Mouse (Mus musculus) myocyte (in vitro differentiated cells): ENCODE measurements at regions not wholly inside any gene's neighbourhood (a gene's known extent, or its start where the extent isn't known, plus 50 kb on each side); places are given as distances from the start of the nearest gene placed in this dataset.

Experiments
- MYOD1 ChIP-seq, 3 experiments: IDR thresholded peaks; one replicate each; pipeline ENCODE4 v1.6.1; 2011; ENCODE audit warnings: control low read depth in 2 of 3, low read depth in 2 of 3, mild to moderate bottlenecking in 2 of 3, moderate library complexity in 1 of 3; ENCODE audit not compliant: insufficient read length in 2 of 3, control insufficient read depth in 1 of 3
- POLR2A ChIP-seq: IDR thresholded peaks from one replicate; pipeline ENCODE4 v1.6.1; 2011; ENCODE audit warnings: low read depth, mild to moderate bottlenecking, control low read depth, moderate library complexity; ENCODE audit not compliant: insufficient read length
- USF1 ChIP-seq: IDR thresholded peaks from one replicate; pipeline ENCODE4 v1.6.1; 2011; ENCODE audit warnings: low read depth, mild to moderate bottlenecking, control low read depth, moderate library complexity

DNA sequence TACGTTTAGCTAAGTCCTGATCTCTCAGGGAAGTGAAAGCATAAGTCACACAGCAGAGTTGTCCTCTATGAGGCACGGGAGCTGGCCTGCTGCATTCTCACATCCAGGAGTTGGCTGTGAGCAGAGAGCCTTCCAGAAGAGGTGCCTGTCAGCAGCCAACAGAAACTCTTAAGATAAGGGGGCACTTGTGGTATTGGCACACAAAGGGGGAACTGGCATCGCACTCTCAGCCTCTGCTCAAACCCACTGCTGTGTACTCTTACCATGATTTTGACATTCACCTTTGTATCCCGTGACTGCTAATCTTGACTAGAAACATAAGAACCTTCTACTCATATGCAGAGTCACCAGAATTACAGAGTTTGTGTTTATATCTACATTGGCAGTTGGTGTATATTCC, 56.9 kb upstream of the Gm6993 start:
- TF ChIP-seq USF1 (no peak), POLR2A (no peak), MYOD1 (IDR thresholded peaks at IDR 0.05; ENCODE audit: control insufficient read depth in 1 of 3, insufficient read length in 2 of 3, low read depth in 2 of 3) (no peak)
